Mouse (Mus musculus) heart, postnatal 0 days (tissue): ENCODE data around the gene Exoc5. TPM values are rescaled to one million over a fixed set of nuclear protein-coding genes. Genes with fewer than 3 reads are reported as not detected.

ENCODE experiments used
- ATAC-seq: fragments of 200-750 bp; cut with Nextera tagmentation; 2 replicates; pipeline ENCODE4 v1.8.0; 2017; ENCODE audit warnings: low read depth, moderate number of reproducible peaks, moderate library complexity; ENCODE audit not compliant: insufficient read depth
- DNase-seq: peaks from one replicate; pipeline ENCODE4 v3.0.0-alpha.2; 2016; ENCODE audit warnings: low spot score
- H3K27ac ChIP-seq: fragments of 300-500 bp; sonication (generic); 2 replicates; pipeline ENCODE4 v1.5.1; 2014; ENCODE audit warnings: low read depth, mild to moderate bottlenecking
- H3K27me3 ChIP-seq: fragments of 300-500 bp; sonication (generic); 2 replicates; pipeline ENCODE4 v1.6.1; 2014; ENCODE audit warnings: low read length, mixed read lengths; ENCODE audit not compliant: control insufficient read depth, insufficient read depth
- H3K36me3 ChIP-seq: fragments of 300-500 bp; sonication (generic); replicated peaks from 2 replicates; pipeline ENCODE4 v1.6.1; 2014; ENCODE audit warnings: low read length, mixed read lengths; ENCODE audit not compliant: control insufficient read depth, insufficient read depth
- H3K4me1 ChIP-seq: fragments of 300-500 bp; sonication (generic); 2 replicates; pipeline ENCODE4 v1.6.1; 2014; ENCODE audit warnings: antibody characterized with exemption; ENCODE audit not compliant: control insufficient read depth, insufficient read depth
- H3K4me2 ChIP-seq: fragments of 300-500 bp; sonication (generic); 2 replicates; pipeline ENCODE4 v1.6.1; 2014; ENCODE audit warnings: low read depth, mild to moderate bottlenecking, low read length, moderate library complexity
- H3K4me3 ChIP-seq: fragments of 300-500 bp; sonication (generic); 2 replicates; pipeline ENCODE4 v1.5.1; 2014; ENCODE audit warnings: low read depth, low read length
- H3K9ac ChIP-seq: fragments of 300-500 bp; sonication (generic); replicated peaks from 2 replicates; pipeline ENCODE4 v1.6.1; 2014; ENCODE audit warnings: low read depth, low read length, mixed read lengths
- H3K9me3 ChIP-seq: fragments of 300-500 bp; sonication (generic); replicated peaks from 2 replicates; pipeline ENCODE4 v1.6.1; 2016; ENCODE audit warnings: low read length; ENCODE audit not compliant: control insufficient read depth
- CTCF ChIP-seq: IDR thresholded peaks from 2 replicates; pipeline ENCODE4 v1.5.1; 2016; ENCODE audit warnings: antibody characterized with exemption, control low read depth, low read depth
- EP300 ChIP-seq: IDR thresholded peaks from 2 replicates; pipeline ENCODE4 v1.6.1; 2016; ENCODE audit warnings: antibody characterized with exemption, low read depth
- WGBS: fragments of 180-500 bp; shearing (Covaris S2); extraction: QIAGEN DNeasy Blood & Tissue Kit; methylation state at CpG from one replicate; pipeline ENCODE4 v1.1.7; 2014; 5-methylcytosine and 5-hydroxymethylcytosine counted together
- polyA plus RNA-seq: library from polyadenylated mRNA; unstranded; fragments of >200 nt; fragmentation: Nextera tagmentation; extraction: Ambion mirVana; gene quantifications from 2 replicates; pipeline ENCODE4 v1.2.1, GENCODE M21; 2015
- total RNA-seq: library from RNA; depleted of rRNA; stranded (reverse); fragments of >200 nt; gene quantifications from 2 replicates; pipeline ENCODE4 v1.2.3, GENCODE M21; 2014; ENCODE audit warnings: low replicate concordance; rRNA removed

Gene Exoc5
- total and polyA plus RNA-seq, 2 experiments from 2014 or later: 22.9 to 35.0 TPM

DNA sequence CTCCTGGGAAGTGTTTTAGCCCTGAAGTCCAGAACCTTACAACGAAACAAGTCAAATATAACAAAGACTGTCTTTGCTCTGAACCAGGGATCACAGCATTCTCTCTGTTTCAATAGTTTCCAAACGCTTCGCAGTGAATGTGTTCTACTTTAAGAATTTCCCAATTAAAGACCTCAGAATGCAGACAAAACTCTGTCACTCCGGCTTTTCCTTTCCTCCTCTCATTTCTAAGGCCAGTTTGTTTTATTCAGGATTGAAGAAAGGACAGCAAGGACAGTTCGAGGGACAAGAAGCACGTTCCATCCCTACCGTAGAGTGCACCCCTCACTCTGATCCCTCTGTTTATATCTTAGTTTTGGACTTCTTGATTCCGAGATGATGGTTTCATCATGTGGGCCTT, 76.6 kb downstream of the Exoc5 start:
- DNase-seq (no peak), ATAC-seq (no peak)
- TF ChIP-seq EP300: no peak
- TF ChIP-seq CTCF: no peak
- Histone ChIP-seq H3K9me3 (no peaks in the 10 kb centered on the region), H3K4me3 (no peak overlapping the region), H3K4me2 (no peak overlapping the region), H3K27ac (no peak overlapping the region), H3K4me1 (no peaks in the 10 kb centered on the region), H3K9ac (no peak overlapping the region), H3K36me3 (no peaks in the 10 kb centered on the region), H3K27me3 (no peaks in the 10 kb centered on the region)
- WGBS: 90% methylated on average over 8 of the region's 8 CpGs

DNA sequence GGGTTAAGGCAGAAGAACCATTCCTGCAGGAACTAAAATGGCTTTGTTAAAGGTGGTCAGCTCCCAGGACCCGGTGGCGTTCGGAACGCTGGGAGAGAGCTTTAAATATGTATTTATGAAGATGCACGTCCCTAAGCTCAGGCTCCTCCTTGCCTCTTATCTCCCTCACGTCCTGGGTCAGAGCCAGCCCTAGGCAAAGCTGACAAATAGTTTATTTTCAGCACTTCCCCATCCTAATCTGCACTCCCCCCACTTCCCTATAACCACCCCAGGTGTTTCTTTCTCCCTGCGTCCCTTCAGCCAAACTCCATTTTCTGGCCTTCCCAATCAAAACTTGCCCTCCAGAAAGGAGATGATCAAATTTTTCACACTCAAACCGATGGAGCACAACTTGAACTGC, 80.2 kb downstream of the Exoc5 start:
- peak; percentile 15 for DNase-seq
- H3K36me3 ChIP-seq: no peaks in the 10 kb centered on the region
- H3K9me3 ChIP-seq: no peaks in the 10 kb centered on the region
- no peak overlapping the region for H3K4me3 ChIP-seq
- ATAC-seq: peak; percentile 61; the same call in 1 of the 2 replicates
- TF ChIP-seq CTCF: no peak
- TF ChIP-seq EP300: no peak
- 24% methylated on average over 8 of the region's 8 CpGs for WGBS
- no peak overlapping the region for H3K9ac ChIP-seq
- H3K27me3 ChIP-seq: no peaks in the 10 kb centered on the region
- no peak overlapping the region for H3K27ac ChIP-seq
- H3K4me1 ChIP-seq: no peaks in the 10 kb centered on the region
- no peak overlapping the region for H3K4me2 ChIP-seq

DNA sequence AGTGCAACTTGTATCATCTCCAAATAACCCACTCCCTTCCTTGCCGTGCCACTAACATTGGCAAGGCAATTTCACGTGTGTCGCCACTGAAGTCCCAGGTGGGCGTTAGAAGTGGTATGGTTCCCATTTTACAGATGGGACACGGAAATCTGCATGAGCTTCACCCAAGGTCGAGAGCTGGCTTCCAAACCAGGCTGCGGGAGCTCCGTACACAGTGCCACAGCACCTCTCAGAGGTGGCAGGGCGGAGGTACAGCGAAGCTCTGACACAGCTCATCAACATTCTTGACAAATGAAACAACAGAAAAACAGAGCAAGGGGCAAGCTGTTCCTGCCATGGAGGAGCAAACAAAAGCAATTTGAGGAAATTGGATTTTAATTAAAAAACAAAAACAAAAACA, 80.8 kb downstream of the Exoc5 start:
- 40% methylated on average over 10 of the region's 10 CpGs for WGBS
- Histone ChIP-seq H3K27ac (no peak overlapping the region), H3K9me3 (no peaks in the 10 kb centered on the region), H3K4me3 (no peak overlapping the region), H3K4me2 (no peak overlapping the region), H3K4me1 (no peaks in the 10 kb centered on the region), H3K9ac (no peak overlapping the region), H3K36me3 (no peaks in the 10 kb centered on the region), H3K27me3 (no peaks in the 10 kb centered on the region)
- peak; percentile 60; the same call in 1 of the 2 replicates for ATAC-seq
- TF ChIP-seq EP300 (no peak), CTCF (peak; percentile 49)
- DNase-seq: no peak

DNA sequence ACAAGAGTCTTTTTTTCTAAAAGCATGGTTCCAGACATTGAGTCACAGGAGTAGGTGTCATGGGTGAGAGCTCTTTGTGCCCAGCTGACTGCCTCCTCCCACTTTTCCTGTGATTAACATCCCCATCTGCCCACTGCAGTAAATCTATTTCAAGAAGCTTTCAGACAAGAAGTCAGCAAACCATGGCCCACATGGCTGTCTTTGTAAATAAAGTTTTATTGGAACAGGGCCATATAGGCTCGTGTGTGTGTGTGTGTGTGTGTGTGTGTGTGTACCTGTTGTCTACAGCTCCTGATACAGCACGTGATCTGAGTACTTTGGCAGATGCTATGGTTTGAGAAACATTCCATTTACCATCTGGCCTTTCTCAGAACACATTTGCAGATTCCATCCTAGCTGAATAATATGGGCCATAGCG, 87.5 kb downstream of the Exoc5 start:
- Histone ChIP-seq H3K9me3 (no peaks in the 10 kb centered on the region), H3K4me1 (no peaks in the 10 kb centered on the region), H3K4me3 (no peak overlapping the region), H3K4me2 (no peak overlapping the region), H3K9ac (no peak overlapping the region), H3K27ac (no peak overlapping the region), H3K36me3 (no peaks in the 10 kb centered on the region), H3K27me3 (no peaks in the 10 kb centered on the region)
- WGBS: 47% methylated on average over 3 of the region's 3 CpGs
- DNase-seq: no peak
- ATAC-seq: no peak
- TF ChIP-seq EP300 (no peak), CTCF (no peak)

DNA sequence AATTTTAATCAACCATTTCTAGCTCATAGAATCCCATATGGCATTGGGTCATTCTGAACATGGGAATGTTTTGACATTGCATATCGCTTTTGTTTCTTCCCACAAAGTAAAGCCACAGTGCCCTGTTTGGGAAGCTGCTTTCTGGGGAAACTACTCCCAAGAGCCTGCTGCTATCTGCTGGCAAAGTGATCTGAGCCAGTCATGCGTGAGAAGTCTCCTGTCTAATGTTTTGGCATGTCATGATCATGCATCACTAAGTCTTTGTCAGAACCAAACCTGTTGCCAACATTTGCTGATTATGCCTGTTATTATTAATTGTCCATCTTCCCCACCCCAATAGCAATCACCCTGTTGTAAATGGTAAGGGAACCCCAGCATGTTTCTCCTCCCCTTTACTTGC, 94.9 kb downstream of the Exoc5 start:
- Histone ChIP-seq H3K36me3 (no peaks in the 10 kb centered on the region), H3K9me3 (no peaks in the 10 kb centered on the region), H3K4me1 (no peaks in the 10 kb centered on the region), H3K4me3 (no peak overlapping the region), H3K4me2 (no peak overlapping the region), H3K27me3 (no peaks in the 10 kb centered on the region), H3K9ac (no peak overlapping the region), H3K27ac (no peak overlapping the region)
- no peak for TF ChIP-seq CTCF
- TF ChIP-seq EP300: no peak
- ATAC-seq (no peak), DNase-seq (no peak)
- WGBS: 57% methylated on average over 2 of the region's 2 CpGs

DNA sequence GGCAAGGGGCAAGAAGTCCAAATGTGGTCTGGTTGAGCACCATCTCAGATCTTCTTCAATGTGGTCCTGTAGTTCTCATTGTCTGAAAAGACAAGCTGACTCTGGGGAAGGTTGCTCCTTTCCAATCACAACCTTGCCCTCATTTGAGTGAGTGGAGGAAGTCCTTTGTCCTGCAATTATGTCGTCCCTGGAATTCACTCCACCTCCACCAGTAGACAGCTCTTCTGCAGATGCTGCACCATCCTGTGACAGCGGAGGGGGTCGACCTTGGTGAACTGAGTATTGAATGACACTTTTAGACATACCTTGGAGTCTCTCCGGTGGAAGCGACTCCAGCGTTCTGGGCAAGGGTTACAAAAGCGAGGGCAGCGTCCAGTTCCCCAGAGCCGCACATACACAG, 97.8 kb downstream of the Exoc5 start:
- no peaks in the 10 kb centered on the region for H3K27me3 ChIP-seq
- no peak overlapping the region for H3K4me2 ChIP-seq
- no peaks in the 10 kb centered on the region for H3K9me3 ChIP-seq
- no peak overlapping the region for H3K27ac ChIP-seq
- TF ChIP-seq EP300 (no peak), CTCF (no peak)
- no peak overlapping the region for H3K4me3 ChIP-seq
- WGBS: 84% methylated on average over 9 of the region's 9 CpGs
- H3K9ac ChIP-seq: no peak overlapping the region
- DNase-seq: no peak
- H3K4me1 ChIP-seq: no peaks in the 10 kb centered on the region
- no peak for ATAC-seq
- H3K36me3 ChIP-seq: no peaks in the 10 kb centered on the region

Other genes starting within 250 kb of the Exoc5 start
- 14.6 and 38.9 TPM in 2 replicates for gene Ap5m1, start 556 bp downstream of the Exoc5 start, total RNA-seq
- gene Ap5m1, start 556 bp downstream of the Exoc5 start, polyA plus RNA-seq: 13.4 and 15.4 TPM in 2 replicates
- gene Naa30, start 105.6 kb upstream of the Exoc5 start, total RNA-seq: 26.1 and 34.3 TPM in 2 replicates
- 5.6 and 5.7 TPM in 2 replicates for gene Naa30, start 105.6 kb upstream of the Exoc5 start, polyA plus RNA-seq
- gene ccdc198, start 178.8 kb upstream of the Exoc5 start, total RNA-seq: not detected in 2 replicates
- gene ccdc198, start 178.8 kb upstream of the Exoc5 start, polyA plus RNA-seq: 0.14 TPM in 1 of 2 replicates, not detected in the other